Mouse (Mus musculus): ENCODE results near the gene Coq9. TPM values are rescaled to one million over a fixed set of nuclear protein-coding genes. Genes with fewer than 3 reads are reported as not detected.

The Coq9 gene
- polyA plus RNA-seq, 1 experiment from 2014 or later, result 59.6 TPM

Other genes with a start within 250 kb of the Coq9 start
- 45.5 and 48.7 TPM in 2 replicates for gene Rspry1, start 236.4 kb upstream of the Coq9 start, polyA plus RNA-seq (2015; fragmentation: Nextera tagmentation; extraction: Ambion mirVana)
- gene Fam192a, start 236.3 kb upstream of the Coq9 start, polyA plus RNA-seq (2015; fragmentation: Nextera tagmentation; extraction: Ambion mirVana), result 63.8 and 69.1 TPM in 2 replicates
- gene Arl2bp, start 171.7 kb upstream of the Coq9 start, polyA plus RNA-seq (2015; fragmentation: Nextera tagmentation; extraction: Ambion mirVana), result 183 and 186 TPM in 2 replicates
- gene Pllp, start 142.0 kb upstream of the Coq9 start, polyA plus RNA-seq (2015; fragmentation: Nextera tagmentation; extraction: Ambion mirVana), result 1.7 and 2.4 TPM in 2 replicates
- gene Ccl22, start 92.7 kb upstream of the Coq9 start, polyA plus RNA-seq (2015; fragmentation: Nextera tagmentation; extraction: Ambion mirVana), result not detected in 2 replicates
- 38.3 and 46.3 TPM in 2 replicates for gene Cx3cl1, start 66.3 kb upstream of the Coq9 start, polyA plus RNA-seq (2015; fragmentation: Nextera tagmentation; extraction: Ambion mirVana)
- gene Ccl17, start 27.9 kb upstream of the Coq9 start, polyA plus RNA-seq (2015; fragmentation: Nextera tagmentation; extraction: Ambion mirVana), result 0.46 and 0.87 TPM in 2 replicates
- gene Ciapin1, start within 50 bp of the Coq9 start, polyA plus RNA-seq (2015; fragmentation: Nextera tagmentation; extraction: Ambion mirVana), result 194 and 197 TPM in 2 replicates
- gene Polr2c, start 19.1 kb downstream of the Coq9 start, polyA plus RNA-seq (2015; fragmentation: Nextera tagmentation; extraction: Ambion mirVana), result 111 TPM in 2 replicates
- 84.1 and 88.9 TPM in 2 replicates for gene Dok4, start 38.0 kb downstream of the Coq9 start, polyA plus RNA-seq (2015; fragmentation: Nextera tagmentation; extraction: Ambion mirVana)
- gene Ccdc102a, start 79.8 kb downstream of the Coq9 start, polyA plus RNA-seq (2015; fragmentation: Nextera tagmentation; extraction: Ambion mirVana), result 6.6 and 7.6 TPM in 2 replicates
- 0.17 and 0.25 TPM in 2 replicates for gene Adgrg5, start 85.4 kb downstream of the Coq9 start, polyA plus RNA-seq (2015; fragmentation: Nextera tagmentation; extraction: Ambion mirVana)
- 116 and 122 TPM in 2 replicates for gene Adgrg1, start 136.4 kb downstream of the Coq9 start, polyA plus RNA-seq (2015; fragmentation: Nextera tagmentation; extraction: Ambion mirVana)
- 0.79 and 0.95 TPM in 2 replicates for gene Adgrg3, start 179.4 kb downstream of the Coq9 start, polyA plus RNA-seq (2015; fragmentation: Nextera tagmentation; extraction: Ambion mirVana)
- 2.1 and 2.4 TPM in 2 replicates for gene Drc7, start 216.8 kb downstream of the Coq9 start, polyA plus RNA-seq (2015; fragmentation: Nextera tagmentation; extraction: Ambion mirVana)
- gene Katnb1, start 242.9 kb downstream of the Coq9 start, polyA plus RNA-seq (2015; fragmentation: Nextera tagmentation; extraction: Ambion mirVana), result 42.2 and 49.9 TPM in 2 replicates

All from hindbrain, embryonic 15.5 days (tissue).